Mouse (Mus musculus): ENCODE data around the gene Phtf2.

- TF ChIP-seq CTCF (IDR thresholded peaks at IDR 0.05; ENCODE audit: borderline replicate concordance, extremely low read depth, insufficient read depth, insufficient read length) (no peak), POLR2A (IDR thresholded peaks at IDR 0.05; ENCODE audit: borderline replicate concordance, extremely low read depth, insufficient read depth, insufficient read length, poor library complexity, severe bottlenecking) (no peak)
These were observed 130.2 kb downstream of the Phtf2 start for GRCm38 (mm10) chr5:20751696-20752095.

All from brain, embryonic 14.5 days (tissue).